Mouse (Mus musculus) MEL (cell line): ENCODE measurements around the gene Dchs2. TPM values are rescaled to one million over a fixed set of nuclear protein-coding genes. Genes with fewer than 3 reads are reported as not detected.

Experiments used
- DNase-seq: peaks from one replicate; pipeline ENCODE4 v3.0.0; 2011; ENCODE audit warnings: low read depth, low spot score
- H3K27ac ChIP-seq: 2 replicates; pipeline ENCODE4 v1.5.1; 2012; ENCODE audit warnings: low read depth, mild to moderate bottlenecking, control low read depth, low read length, moderate library complexity; ENCODE audit not compliant: control insufficient read depth
- H3K27me3 ChIP-seq, 2 experiments: fragments of 150-350 bp in 1 of 2; sonication (generic) in 1 of 2; 2 replicates each; pipeline ENCODE4 v1.6.1; 2012; ENCODE audit warnings: low read length in 2 of 2, mild to moderate bottlenecking in 2 of 2, improper control_type of control experiment in 1 of 2, moderate library complexity in 1 of 2; ENCODE audit not compliant: insufficient read depth in 2 of 2, control insufficient read depth in 1 of 2
- H3K36me3 ChIP-seq, 2 experiments: 2 replicates each; pipeline ENCODE4 v1.6.1; 2012 to 2014; ENCODE audit warnings: low read length in 2 of 2, improper control_type of control experiment in 1 of 2, inconsistent platforms in 1 of 2, mild to moderate bottlenecking in 1 of 2; ENCODE audit not compliant: insufficient read depth in 2 of 2, control insufficient read depth in 1 of 2
- H3K4me1 ChIP-seq, 2 experiments: fragments of 150-350 bp in 1 of 2; sonication (generic) in 1 of 2; 2 replicates each; pipeline ENCODE4 v1.6.1; 2012; ENCODE audit warnings: low read length in 2 of 2, improper control_type of control experiment in 1 of 2, mild to moderate bottlenecking in 1 of 2; ENCODE audit not compliant: insufficient read depth in 2 of 2, control insufficient read depth in 1 of 2
- H3K4me3 ChIP-seq, 2 experiments: fragments of 150-350 bp in 1 of 2; sonication (generic) in 1 of 2; 2 replicates each; pipeline ENCODE4 v1.5.1; 2012; ENCODE audit warnings: low read depth in 2 of 2, low read length in 2 of 2, mild to moderate bottlenecking in 2 of 2, moderate library complexity in 2 of 2, control low read depth in 1 of 2, improper control_type of control experiment in 1 of 2; ENCODE audit not compliant: control insufficient read depth in 1 of 2, insufficient read depth in 1 of 2
- H3K79me2 ChIP-seq: 2 replicates; pipeline ENCODE4 v1.6.1; 2012; ENCODE audit warnings: mild to moderate bottlenecking, low read length, moderate library complexity; ENCODE audit not compliant: control insufficient read depth, poor library complexity, insufficient read depth
- H3K9ac ChIP-seq: 2 replicates; pipeline ENCODE4 v1.6.1; 2012; ENCODE audit warnings: low read depth, mild to moderate bottlenecking, control low read depth, low read length, moderate library complexity; ENCODE audit not compliant: control insufficient read depth, poor library complexity, severe bottlenecking
- H3K9me3 ChIP-seq: fragments of 150-350 bp; sonication (generic); replicated peaks from 2 replicates; pipeline ENCODE4 v1.6.1; 2012; ENCODE audit warnings: mild to moderate bottlenecking, low read length, improper control_type of control experiment, moderate library complexity; ENCODE audit not compliant: insufficient read depth
- CTCF ChIP-seq, 3 experiments: IDR thresholded peaks in 2 of 3; conservative IDR thresholded peaks in 1 of 3; 2 replicates each; pipeline ENCODE4 v1.5.1; 2011 to 2012; ENCODE audit warnings: low read length in 3 of 3, low read depth in 2 of 3, mild to moderate bottlenecking in 2 of 3, improper control_type of control experiment in 1 of 3, inconsistent platforms in 1 of 3, mixed read lengths in 1 of 3, moderate library complexity in 1 of 3; ENCODE audit not compliant: control insufficient read depth in 1 of 3, insufficient read depth in 1 of 3, poor library complexity in 1 of 3, severe bottlenecking in 1 of 3
- E2F4 ChIP-seq: IDR thresholded peaks from 2 replicates; pipeline ENCODE4 v1.6.1; 2011; ENCODE audit warnings: low read depth, low read length, improper control_type of control experiment, borderline replicate concordance
- EP300 ChIP-seq, 2 experiments: IDR thresholded peaks; 2 replicates each; pipeline ENCODE4 v1.6.1; 2011; ENCODE audit warnings: improper control_type of control experiment in 2 of 2, low read length in 2 of 2, low read depth in 1 of 2, mild to moderate bottlenecking in 1 of 2
- GATA1 ChIP-seq: IDR thresholded peaks from 2 replicates; pipeline ENCODE4 v1.6.1; 2011; ENCODE audit warnings: low read depth, low read length, improper control_type of control experiment
- HCFC1 ChIP-seq: IDR thresholded peaks from 2 replicates; pipeline ENCODE4 v1.6.1; 2012; ENCODE audit warnings: low read depth, mild to moderate bottlenecking, inconsistent platforms, low read length, improper control_type of control experiment, moderate library complexity
- MAFK ChIP-seq: IDR thresholded peaks from 2 replicates; pipeline ENCODE4 v1.6.1; 2011; ENCODE audit warnings: low read depth, mild to moderate bottlenecking, low read length, improper control_type of control experiment, borderline replicate concordance
- MAZ ChIP-seq: IDR thresholded peaks from 2 replicates; pipeline ENCODE4 v1.6.1; 2012; ENCODE audit warnings: low read depth, mild to moderate bottlenecking, inconsistent platforms, low read length, improper control_type of control experiment
- MXI1 ChIP-seq: IDR thresholded peaks from 2 replicates; pipeline ENCODE4 v1.6.1; 2011; ENCODE audit warnings: mild to moderate bottlenecking, low read depth, low read length, improper control_type of control experiment
- MYB ChIP-seq: IDR thresholded peaks from 2 replicates; pipeline ENCODE4 v1.6.1; 2011; ENCODE audit warnings: mild to moderate bottlenecking, low read depth, low read length, improper control_type of control experiment
- MYC ChIP-seq: IDR thresholded peaks from 2 replicates; pipeline ENCODE4 v1.6.1; 2011; ENCODE audit warnings: low read depth, mild to moderate bottlenecking, low read length, improper control_type of control experiment, moderate library complexity
- NELFE ChIP-seq: IDR thresholded peaks from 2 replicates; pipeline ENCODE4 v1.6.1; 2011; ENCODE audit warnings: low read depth, low read length, improper control_type of control experiment
- NRF1 ChIP-seq: IDR thresholded peaks from 2 replicates; pipeline ENCODE4 v1.6.1; 2014; ENCODE audit warnings: low read depth, mild to moderate bottlenecking, inconsistent platforms, low read length, improper control_type of control experiment, moderate library complexity; ENCODE audit not compliant: poor library complexity, insufficient read depth, severe bottlenecking
- POLR2AphosphoS2 ChIP-seq: IDR thresholded peaks from 2 replicates; pipeline ENCODE4 v1.6.1; 2011; ENCODE audit warnings: low read length, improper control_type of control experiment
- RAD21 ChIP-seq: IDR thresholded peaks from 2 replicates; pipeline ENCODE4 v1.6.1; 2011; ENCODE audit warnings: mild to moderate bottlenecking, low read depth, low read length, improper control_type of control experiment
- SMC3 ChIP-seq: IDR thresholded peaks from 2 replicates; pipeline ENCODE4 v1.6.1; 2011; ENCODE audit warnings: low read depth, low read length, improper control_type of control experiment
- TAL1 ChIP-seq: IDR thresholded peaks from 2 replicates; pipeline ENCODE4 v1.6.1; 2012; ENCODE audit warnings: mild to moderate bottlenecking, inconsistent platforms, low read length, moderate library complexity, mixed read lengths
- TBP ChIP-seq: IDR thresholded peaks from 2 replicates; pipeline ENCODE4 v1.8.0; 2011; ENCODE audit warnings: low read depth, low read length, improper control_type of control experiment
- USF1 ChIP-seq: IDR thresholded peaks from 2 replicates; pipeline ENCODE4 v1.6.1; 2014; ENCODE audit warnings: low read depth, mild to moderate bottlenecking, inconsistent platforms, low read length, improper control_type of control experiment, moderate library complexity
- ZNF384 ChIP-seq: IDR thresholded peaks from 2 replicates; pipeline ENCODE4 v1.6.1; 2012; ENCODE audit warnings: low read depth, mild to moderate bottlenecking, inconsistent platforms, low read length, improper control_type of control experiment
- polyA plus RNA-seq, 2 experiments: library from polyadenylated mRNA; stranded (reverse) in 1 of 2; unstranded in 1 of 2; fragments of >175 nt in 1 of 2; fragments of >200 nt in 1 of 2; gene quantifications; 2 replicates each; pipeline versions ENCODE4 v1.2.1 to v1.2.4; 2012; ENCODE audit warnings: low replicate concordance in 2 of 2, low read depth in 1 of 2; ENCODE audit not compliant: insufficient read length in 2 of 2, insufficient read depth in 1 of 2, missing spikeins in 1 of 2
- total RNA-seq: library from RNA; depleted of rRNA; stranded (reverse); fragments of 300-350 nt; gene quantifications from 2 replicates; pipeline ENCODE4 v1.2.3, GENCODE M21; 2012

Gene Dchs2
- total and polyA plus RNA-seq, 3 experiments, result not detected

DNA sequence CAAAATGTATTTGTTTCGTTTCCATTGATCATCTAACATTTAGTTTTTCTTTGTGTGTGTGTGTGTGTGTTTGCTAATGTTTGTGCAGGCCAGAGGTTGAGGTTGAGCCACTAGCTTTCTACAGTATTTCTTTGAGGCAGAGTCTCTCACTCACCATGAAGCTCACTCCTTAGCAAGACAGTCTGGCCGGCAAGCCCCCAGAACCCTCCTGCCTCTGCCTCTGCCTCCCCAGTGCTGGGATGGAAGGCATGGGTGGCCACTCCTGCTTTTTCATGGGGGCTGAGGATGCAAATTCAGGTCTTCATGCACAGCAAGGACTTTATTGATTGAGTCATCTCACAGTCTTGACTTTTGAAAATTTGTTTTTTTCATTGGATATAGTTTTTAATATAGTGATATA lies 102.6 kb downstream of the Dchs2 start:
- no peaks in the 10 kb centered on the region for H3K4me1 ChIP-seq
- H3K9me3 ChIP-seq, result no peaks in the 10 kb centered on the region
- H3K9ac ChIP-seq, result no peak overlapping the region
- no peak overlapping the region for H3K27ac ChIP-seq
- no peak for TF ChIP-seq MXI1
- no peak for TF ChIP-seq HCFC1
- no peak for TF ChIP-seq MAZ
- no peak for TF ChIP-seq USF1
- no peak for TF ChIP-seq EP300 (IDR thresholded peaks at IDR 0.05; ENCODE audit: low read depth in 1 of 2, low read length in 2 of 2)
- no peak for TF ChIP-seq POLR2AphosphoS2
- TF ChIP-seq MAFK, result no peak
- no peak for TF ChIP-seq ZNF384
- TF ChIP-seq MYC, result no peak
- TF ChIP-seq TAL1, result no peak
- TF ChIP-seq CTCF (IDR thresholded peaks at IDR 0.05 in 2 of 3, conservative IDR thresholded peaks at IDR 0.05 in 1 of 3; ENCODE audit: control insufficient read depth in 1 of 3, insufficient read depth in 1 of 3, low read depth in 2 of 3, low read length in 3 of 3, poor library complexity in 1 of 3, severe bottlenecking in 1 of 3), result no peak
- DNase-seq, result no peak
- no peaks in the 10 kb centered on the region for H3K27me3 ChIP-seq
- H3K79me2 ChIP-seq, result no peaks in the 10 kb centered on the region
- H3K4me3 ChIP-seq, result no peak overlapping the region
- H3K36me3 ChIP-seq, result no peaks in the 10 kb centered on the region

- Histone ChIP-seq H3K27me3 (no peaks in the 10 kb centered on the region), H3K27ac (no peak overlapping the region), H3K4me3 (no peak overlapping the region), H3K36me3 (no peaks in the 10 kb centered on the region), H3K9ac (no peak overlapping the region), H3K9me3 (no peaks in the 10 kb centered on the region), H3K79me2 (no peaks in the 10 kb centered on the region), H3K4me1 (no peaks in the 10 kb centered on the region)
- TF ChIP-seq SMC3 (no peak), GATA1 (no peak), TAL1 (no peak)
- no peak for DNase-seq
Measured at GRCm38 (mm10) chr3:83234457-83234856, 106.7 kb downstream of the Dchs2 start.

DNA sequence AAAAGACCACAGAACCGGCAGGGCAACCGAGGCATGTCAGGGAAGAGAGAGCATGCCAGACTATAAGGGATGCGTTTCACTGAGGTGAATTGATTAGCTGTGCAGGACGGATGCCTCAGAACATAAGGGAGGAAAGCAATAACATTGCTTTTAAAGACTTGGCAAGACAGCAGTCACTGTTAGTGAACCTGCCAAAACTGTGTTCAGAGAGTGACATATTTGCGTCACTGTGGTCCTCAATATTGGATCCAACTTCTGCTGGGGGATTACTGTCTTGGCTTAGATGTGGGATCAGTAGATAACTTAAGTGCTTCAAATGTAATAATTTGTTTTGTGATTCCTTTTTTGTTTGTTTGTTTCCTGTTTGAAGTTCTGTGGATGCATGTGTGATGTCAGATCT lies 107.3 kb downstream of the Dchs2 start:
- DNase-seq, result no peak
- Histone ChIP-seq H3K79me2 (no peaks in the 10 kb centered on the region), H3K9ac (no peak overlapping the region), H3K4me3 (no peak overlapping the region), H3K27ac (no peak overlapping the region), H3K9me3 (no peaks in the 10 kb centered on the region), H3K4me1 (no peaks in the 10 kb centered on the region), H3K36me3 (no peaks in the 10 kb centered on the region), H3K27me3 (no peaks in the 10 kb centered on the region)
- TF ChIP-seq E2F4 (no peak), ZNF384 (no peak), MYB (no peak), RAD21 (no peak), NELFE (no peak), TBP (no peak), MAZ (no peak), MXI1 (no peak), NRF1 (no peak), MYC (no peak), MAFK (no peak)
